Mouse (Mus musculus): ENCODE data around the gene Rps15.

Rps15 gene

DNA sequence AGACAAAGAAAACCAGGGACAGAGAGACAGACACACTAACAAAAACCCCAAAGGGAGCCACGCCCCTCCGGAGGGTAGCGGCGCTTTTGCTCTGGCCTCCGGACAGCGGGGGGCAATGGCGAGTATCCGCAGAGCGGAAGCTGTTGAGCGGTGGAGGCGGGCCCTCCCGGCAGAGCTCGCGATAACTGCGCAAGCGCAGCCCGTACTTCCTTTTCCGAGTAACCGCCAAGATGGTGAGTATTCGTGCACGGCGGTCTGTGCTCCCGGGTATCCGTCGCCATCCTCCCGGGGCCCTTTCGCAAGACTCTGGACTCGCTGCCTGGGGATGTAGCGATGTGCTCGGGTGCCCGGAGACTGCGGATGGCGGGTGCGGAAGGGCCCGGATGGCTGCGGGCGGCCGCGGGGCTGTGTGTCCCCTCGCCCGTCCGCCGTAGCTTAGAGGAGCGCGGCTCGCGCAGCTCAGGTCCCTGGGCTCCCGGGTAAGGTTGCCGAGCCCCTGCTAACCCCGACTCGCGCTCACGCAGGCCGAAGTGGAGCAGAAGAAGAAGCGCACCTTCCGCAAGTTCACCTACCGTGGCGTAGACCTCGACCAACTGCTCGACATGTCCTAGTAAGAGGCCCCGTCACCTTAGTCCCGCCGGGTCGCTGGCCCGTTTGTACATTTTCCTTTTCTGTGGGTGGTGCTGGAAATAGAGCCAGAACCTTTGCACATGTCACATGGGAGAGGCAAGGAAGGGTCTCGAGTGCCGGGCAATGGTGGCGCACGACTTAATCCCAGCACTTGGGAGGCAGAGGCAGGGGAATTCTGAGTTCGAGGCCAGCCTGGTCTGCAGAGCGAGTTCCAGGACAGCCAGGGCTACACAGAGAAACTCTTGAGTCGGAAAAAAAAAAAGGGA is at the start of gene Rps15:
Gene Rps15 (plus strand): TSS at position 203 of the 896 bp plus-strand sequence.
- WGBS = under 1% methylated on average over 72 of the region's 72 CpGs

DNA sequence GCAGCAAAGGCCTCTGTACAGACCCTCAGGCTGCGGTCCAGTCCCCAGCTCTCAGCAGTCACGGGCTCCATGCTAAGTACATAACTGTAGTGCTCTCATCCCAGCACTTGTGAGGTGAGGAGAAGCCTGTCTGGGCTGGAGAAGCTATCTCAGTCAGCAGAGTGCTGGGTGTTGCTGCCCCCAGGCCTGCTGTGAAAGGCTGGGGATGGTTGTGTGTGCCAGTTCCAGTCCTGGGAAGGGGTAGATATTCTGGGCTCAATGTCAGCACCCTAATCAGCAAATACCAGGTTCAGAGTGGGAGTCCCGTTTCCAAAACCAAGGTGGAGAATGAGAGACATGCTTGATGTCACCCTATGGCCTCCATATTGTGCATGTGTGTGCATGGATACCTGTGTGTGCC is 49.6 kb upstream of the Rps15 start:
- WGBS = 87% methylated on average over 3 of the region's 3 CpGs

DNA sequence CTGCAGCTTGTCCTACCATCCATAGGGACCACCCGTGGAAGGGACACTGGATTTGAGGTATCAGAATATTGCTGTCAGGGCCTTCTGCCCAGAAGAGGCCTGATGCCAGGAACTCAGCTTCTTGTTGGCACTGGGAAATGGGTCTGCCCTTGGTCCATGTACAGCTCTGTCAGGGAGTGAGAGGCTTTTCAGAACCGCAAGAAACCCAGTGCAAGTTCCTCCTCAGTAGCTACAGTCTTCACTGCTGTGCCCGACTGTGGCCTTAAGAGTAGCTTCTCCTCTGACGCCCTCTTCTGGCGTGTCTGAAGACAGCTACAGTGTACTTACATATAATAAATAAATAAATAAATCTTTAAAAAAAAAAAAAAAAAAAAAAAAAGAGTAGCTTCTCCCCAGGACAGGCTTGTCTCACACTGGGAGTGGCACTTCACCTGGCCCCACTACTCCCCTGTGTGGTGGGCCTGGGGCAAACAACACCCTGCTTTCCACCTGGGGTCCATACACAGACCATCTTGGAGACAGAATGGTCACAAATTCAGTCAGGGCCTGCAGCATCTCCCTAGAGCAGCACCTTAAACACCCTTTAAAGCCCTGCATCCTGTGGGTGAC is 47.4 kb upstream of the Rps15 start:
- 15% methylated on average over 5 of the region's 5 CpGs for WGBS

DNA sequence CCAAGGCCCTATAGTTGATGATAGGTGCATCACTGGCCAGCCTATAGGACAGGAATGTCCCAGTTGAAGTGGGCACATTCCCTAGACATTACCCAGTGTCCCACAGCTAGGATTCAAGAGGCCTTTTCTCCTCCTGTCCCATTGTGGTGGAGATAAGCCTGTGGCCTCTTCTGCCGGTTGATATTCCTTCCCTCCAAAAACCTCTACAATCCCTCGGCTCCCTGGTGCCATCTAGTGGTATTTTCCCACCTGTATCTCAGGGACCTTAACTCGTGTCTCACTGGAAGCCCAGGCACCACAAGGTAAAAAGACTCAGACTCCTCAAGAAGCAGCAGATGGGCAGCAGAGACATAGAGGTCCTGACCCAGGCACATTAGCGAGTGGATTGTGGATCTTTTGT is 46.7 kb upstream of the Rps15 start:
- 5% methylated on average over 4 of the region's 4 CpGs for WGBS

DNA sequence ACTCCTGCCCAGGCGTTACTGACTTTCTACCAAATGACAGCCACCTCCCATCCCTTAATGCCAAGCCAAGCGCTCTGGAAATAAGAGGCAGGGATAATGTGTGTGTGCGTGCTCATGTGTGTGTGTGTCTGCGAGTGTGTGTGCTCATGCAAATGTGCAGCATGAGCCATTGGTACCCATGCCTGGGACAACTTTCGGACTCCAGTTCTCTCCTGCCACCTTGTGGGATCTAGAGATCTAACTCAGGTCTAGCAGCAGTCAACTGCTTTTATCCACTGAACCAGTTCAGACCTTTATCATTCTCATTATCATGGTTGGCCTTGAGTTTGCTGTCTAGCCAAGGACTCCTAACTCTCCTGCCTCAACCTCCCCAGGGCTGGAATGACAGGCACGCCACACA is 44.4 kb upstream of the Rps15 start:
- 27% methylated on average over 6 of the region's 6 CpGs for WGBS

DNA sequence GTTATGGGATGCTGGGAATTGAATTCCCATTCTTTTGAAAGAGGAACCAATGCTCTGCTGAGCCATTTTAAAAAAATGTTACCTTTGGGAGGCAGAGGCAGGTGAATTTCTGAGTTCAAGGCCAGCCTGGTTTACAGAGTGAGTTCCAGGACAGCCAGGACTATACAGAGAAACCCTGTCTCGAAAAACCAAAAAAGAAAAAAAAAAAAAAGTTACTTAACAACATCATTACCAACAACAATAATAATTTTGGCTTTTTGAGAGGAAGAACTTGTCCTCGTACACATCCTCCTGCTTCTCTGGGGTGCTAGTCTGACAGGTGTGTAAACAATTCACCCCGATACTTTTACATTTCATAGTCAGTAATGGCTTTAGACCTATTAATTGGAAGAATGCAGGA is 43.8 kb upstream of the Rps15 start:
- WGBS = 12% methylated on average over 3 of the region's 3 CpGs

DNA sequence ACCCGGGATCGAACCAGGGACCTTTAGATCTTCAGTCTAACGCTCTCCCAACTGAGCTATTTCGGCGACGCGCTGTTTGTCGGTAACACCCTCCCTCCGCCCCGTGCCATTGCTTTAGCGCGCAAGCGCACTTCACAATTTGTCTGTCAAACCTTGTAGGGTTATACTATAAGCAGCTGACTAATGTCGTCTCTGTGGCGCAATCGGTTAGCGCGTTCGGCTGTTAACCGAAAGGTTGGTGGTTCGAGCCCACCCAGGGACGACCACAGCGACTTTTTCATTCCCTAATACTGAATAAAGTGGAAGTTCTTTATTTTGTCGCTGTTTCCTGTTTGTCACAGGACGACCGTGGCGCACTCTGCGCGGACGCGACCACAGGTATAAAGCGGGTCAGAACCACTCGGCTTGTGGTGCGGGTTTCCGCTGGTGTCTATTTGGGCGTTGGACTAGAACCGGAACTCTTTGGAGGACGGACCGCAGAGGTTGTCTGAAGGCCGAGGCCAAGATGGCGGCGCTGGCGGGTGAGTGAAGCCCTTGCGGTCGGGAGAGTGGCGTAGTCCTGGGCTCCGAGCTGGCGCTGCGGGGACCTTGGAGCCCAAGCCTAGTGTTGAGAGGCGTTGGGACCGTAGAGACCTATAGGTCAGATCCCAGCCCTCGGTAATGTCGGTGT is 43.1 kb upstream of the Rps15 start, which contains the start of gene Ndufs7:
Gene Ndufs7 (plus strand): TSS at position 151 of the 670 bp plus-strand sequence.
- WGBS = under 1% methylated on average over 53 of the region's 53 CpGs

DNA sequence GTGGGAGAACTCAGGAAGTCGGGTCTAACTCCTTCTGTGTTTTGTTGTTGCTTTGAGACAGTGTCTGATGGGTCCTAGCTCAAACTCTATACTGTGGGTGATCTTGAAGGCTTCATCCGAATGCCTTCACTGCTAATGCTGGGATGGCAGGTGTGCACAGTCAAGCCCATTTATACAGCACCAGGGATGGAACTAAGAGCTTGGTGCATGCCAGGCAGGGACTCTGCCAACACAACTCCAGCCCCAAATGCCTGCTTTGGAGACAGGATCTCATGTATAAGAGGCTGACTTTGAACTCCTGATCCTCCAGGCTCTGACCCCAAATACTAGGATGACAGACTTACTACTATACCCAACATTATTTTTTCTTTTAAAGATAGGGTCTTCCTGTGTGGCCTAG is 42.2 kb upstream of the Rps15 start:
- WGBS = 22% methylated on average over 2 of the region's 2 CpGs

DNA sequence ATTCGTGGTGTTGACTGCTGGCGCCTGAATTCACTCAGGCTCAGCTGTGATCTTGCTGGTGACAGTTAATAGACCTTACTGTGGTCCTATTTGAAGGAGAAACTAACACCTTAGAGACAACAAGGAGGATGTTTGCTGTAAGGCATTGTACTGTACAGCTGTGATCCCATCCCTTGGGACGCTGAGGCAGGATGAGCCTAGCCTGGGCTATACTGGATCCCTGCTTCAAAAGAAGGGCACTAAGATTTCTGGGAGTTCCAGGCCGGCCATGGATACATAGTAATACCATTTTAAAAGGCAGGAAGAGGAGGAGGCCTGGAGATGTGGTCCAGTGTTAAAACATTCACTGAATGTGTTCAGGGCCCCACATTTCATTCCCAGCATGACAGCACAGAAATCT is 41.7 kb upstream of the Rps15 start:
- 78% methylated on average over 4 of the region's 4 CpGs for WGBS

DNA sequence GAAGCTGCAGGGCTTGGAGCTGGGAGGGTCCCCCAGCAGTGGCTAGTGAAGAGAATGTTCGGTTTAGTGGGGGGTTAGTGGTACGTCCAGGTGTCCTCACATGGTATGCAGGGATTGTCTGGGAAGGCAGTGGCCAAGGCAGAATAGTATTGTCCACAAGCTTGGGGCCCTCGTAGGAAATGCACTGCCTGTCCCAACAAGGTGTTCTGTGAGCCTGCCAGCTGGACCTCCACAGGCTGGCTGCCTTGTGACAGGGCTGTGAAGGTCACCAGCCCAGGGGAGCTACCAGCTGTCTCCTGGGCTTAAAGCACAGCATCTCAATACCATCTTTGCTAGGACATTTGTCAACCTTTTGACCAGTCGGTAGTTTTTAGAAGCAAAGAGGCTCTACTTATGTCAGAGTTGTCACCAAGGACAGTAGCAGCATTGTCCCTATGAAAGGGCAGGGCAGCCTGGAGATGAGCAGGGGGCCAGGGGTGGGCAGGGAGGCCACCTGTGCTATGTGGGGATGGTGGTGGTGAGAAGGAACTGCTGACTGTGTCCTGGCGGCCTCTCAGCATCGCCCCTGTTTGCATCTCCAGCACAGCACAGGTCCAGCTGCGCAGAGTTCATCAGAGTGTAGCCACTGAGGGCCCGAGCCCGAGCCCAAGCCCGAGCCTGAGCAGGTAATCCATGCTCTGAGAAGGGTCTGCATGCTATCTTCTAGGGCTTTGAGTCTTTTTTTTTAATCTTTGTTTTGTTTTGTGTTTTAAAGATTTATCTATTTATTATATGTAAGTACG is 39.6 kb upstream of the Rps15 start:
- WGBS = 89% methylated on average over 11 of the region's 11 CpGs

DNA sequence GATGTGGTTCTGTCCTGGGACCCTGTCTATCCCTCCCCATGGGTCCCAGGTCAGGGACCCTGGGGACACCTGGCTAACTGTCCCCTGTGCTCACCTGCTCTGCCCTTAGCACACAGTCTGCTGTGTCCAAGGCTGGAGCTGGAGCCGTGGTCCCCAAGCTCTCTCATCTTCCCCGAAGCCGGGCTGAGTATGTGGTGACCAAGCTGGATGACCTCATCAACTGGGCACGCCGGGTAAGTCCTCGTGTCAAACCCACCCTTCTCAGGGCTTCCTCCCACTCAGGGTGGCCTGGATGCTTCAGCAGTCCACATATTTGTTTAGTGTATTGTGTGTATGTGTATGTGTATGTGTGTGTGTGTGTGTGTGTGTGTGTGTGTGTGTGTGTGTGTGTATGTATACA is 38.7 kb upstream of the Rps15 start:
- WGBS = 74% methylated on average over 6 of the region's 6 CpGs

DNA sequence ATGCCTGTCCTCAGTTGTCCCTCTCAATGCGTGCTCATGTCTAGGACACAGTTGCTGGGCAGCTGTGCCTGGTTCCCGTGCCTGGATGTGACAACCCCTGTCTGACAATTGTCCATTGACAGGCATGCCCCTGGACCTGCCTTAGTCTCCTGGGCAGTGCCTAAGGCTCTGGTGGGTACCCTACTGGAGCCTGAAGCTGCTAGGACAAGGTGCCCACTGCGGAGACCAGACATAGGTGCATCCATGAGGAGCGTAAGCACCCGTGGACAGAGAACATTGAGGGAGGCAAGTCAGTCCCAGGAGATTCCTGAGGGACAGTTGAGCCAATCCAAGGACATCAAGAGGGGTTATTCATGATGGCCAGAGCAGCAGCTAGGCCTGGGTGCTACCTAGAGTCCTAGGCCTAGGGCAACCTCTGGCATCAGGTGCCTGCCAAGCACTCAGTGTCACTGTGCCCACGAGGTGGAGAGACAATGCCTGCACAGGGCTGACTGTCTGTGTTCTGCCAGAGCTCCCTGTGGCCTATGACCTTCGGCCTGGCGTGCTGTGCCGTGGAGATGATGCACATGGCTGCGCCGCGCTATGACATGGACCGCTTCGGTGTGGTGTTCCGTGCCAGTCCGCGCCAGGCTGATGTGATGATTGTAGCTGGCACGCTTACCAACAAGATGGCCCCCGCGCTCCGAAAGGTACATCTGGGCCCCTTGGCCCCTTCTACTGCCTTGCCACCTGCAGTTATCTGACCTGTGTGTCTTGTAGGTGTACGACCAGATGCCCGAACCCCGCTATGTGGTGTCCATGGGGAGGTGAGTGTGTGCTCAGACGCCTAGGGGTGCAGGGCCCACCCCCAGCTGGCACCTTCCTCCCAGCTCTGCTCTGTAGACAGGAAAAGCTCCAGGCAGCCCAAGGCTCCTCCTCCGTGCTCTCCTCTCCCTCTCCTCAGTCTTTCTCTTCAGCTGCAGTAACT is 37.6 kb upstream of the Rps15 start:
- 88% methylated on average over 26 of the region's 26 CpGs for WGBS

DNA sequence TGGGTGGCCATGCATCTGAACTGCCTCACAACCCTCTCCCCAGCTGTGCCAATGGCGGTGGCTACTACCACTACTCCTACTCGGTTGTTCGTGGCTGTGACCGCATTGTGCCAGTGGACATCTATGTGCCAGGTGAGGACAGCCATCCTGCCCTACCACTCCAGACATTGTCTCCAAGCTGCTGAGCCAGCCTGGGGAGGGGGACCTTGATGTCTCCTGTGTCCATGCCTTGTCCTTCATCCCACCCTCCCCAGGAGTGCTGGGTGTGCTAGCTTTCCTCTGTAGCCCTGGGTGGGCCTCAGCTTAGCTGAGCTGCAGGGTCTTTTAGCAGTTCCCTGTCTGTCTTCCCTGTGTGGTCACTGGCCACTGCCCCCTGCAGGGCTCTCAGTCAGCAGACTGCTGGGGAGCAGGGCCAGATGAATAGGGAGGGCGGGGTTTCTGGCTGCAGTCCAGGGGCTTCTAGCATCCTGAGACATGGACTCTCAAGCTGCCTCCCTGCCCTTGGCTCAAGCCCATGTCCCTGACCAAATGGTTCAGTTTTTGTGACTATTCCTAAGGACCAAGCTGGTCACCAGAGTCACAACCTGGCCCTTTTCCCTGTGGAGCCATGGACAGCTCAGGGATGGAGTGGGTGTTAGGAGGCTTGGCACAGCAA is 36.2 kb upstream of the Rps15 start:
- 77% methylated on average over 5 of the region's 5 CpGs for WGBS

DNA sequence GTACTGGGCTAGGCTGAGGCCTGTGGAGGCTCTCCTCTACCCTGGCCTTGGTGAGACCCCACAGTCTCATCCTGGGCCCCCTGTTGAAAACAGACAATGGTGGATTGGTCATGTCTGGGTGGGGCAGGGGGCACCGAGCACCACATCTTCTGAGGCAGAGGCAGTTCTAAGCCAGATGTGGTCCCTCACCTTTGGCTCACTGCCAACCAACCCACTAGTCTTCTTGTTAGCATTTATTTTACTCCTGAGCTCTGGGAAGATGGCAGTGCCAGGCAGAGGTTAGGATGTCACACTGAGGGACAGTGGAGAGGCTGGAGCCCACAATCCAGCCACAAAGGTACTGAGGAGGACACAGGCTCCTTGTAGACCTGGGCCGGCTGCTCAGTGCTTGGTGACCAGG is 34.3 kb upstream of the Rps15 start:
- WGBS = 73% methylated on average over 2 of the region's 2 CpGs

DNA sequence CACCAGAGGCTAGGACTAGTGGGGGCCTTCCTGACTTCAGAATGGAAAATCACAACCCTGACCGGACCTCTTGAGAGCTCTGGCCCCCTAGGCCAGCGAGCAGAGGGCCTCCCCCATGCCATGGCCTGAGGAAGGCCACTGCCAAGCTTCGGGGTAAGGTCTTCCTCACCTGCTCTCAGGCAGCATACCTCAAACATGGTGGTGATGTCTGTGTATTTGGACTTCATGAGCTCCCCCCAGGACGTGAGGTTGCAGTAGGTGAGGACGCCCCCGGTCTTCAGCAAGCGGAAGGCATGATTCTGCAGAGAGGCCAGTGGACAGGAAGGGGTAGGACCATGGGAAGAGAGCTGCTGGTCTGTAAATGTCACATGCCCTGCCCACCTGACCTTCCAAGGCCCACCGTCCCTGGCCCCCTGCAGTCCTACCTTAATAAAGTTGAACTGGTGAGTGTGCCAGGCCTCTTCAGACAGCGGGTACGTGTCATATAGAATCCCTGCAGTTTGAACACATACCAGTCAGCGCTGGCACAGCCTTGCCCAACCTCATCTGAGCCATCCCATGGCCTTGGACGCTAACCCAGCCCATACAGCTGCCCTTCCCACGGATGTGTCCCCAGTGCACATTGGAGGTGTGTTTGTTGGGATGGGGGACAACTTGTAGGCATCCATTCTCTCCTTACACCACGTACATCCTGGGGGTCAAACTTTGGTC is 33.3 kb upstream of the Rps15 start:
- WGBS = 85% methylated on average over 14 of the region's 14 CpGs

DNA sequence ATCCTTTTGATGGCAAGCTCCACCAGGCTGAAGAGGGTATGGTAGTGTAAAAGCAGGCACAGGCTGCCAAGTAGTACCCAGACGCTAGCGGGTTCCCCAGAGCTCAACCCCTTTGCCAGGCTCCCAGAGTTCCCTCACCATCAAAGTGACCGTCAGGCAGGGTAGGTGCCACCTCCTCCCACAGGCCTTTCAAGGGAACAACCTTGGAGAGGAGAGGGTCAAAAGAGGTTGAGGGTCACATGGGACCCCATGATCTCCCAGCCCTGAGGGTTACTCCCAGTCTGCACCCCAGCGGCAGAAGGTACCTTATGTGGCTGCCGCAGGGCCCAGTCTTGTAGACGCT is 32.8 kb upstream of the Rps15 start:
- WGBS = 59% methylated on average over 6 of the region's 6 CpGs

DNA sequence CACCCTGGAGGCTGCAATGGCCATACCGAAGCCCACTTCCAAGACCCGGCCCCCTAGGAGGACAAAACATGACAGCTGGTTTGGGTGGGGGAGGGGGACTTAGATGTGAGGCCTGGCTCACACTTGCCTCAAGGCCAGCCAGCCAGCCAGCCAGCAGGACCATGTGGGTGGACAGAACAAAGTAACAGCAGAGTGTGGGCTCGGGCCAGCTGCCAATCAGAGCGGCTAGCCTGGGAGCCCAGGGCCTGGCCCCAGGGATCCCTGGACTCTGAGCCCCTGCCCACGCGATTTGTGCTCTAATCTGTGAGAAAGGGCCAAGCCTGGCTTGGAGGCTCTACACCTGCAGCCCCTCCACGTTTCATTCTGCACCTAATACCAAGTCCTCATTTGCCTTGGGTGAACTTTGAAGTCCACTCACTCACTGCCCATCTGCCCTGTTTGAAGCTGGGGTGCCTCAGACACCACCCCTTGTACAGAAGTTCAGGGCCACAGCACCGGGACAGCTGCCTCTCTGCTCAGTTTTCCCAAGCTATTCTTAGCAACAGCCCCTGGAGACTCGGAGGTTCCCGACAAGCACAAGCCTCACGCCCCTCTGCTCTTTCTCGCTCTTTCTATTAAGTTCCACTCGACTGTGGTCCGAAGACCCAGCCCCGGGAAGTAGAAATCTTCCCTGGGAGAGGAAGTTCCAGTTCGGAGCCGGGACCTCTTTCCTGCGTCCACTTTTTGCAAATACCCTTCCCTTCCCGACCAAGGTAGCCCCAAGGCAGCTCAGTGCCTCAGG is 32.2 kb upstream of the Rps15 start:
- 5% methylated on average over 19 of the region's 19 CpGs for WGBS

DNA sequence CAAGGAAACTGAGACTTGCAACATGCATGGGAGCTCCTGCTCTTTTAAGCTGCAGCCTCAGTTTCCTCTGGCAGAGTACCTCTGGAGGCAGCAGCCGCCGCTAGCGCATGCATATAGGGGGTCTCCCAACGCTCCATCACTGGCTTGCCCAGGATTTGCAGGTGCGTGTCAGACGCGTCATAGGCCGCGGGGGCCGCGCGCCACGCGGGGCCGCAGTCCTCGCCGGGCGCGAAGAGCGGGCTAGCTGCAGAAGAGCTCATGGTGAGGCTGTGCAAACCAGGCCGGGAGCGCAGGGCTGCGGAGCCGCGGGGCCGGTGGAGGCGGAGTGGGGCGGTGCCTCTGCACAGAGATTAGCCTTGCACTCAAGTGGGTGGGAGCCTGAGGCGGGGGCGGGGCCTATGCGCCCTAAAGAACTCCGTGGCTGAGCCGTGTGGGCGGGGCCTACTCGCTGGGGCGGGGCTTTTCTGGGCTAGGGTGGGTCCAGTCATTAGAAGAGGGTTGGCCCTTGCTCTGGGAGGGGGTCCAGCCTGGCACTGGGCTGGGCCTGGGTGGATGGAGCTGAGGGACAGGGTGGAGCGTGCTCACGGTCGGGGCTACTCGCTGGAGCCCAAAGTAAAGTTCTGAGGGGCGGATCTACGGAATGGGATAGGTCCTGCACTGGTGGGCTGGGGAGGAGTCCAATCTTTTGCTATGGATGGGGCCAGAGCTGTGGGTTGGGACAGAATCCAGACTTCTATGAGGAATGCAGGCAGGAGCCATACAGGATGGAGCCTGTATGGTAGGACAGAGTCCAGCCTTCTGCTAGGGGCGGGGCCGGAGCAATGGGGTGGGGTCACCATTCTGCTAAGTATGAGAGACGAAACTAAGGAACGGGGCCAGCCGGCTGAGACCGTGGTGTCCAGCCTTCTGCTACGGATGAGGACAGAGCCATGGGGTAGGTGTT is 31.3 kb upstream of the Rps15 start, which contains the start of the genes Gamt and Dazap1:
Gene Gamt (minus strand): TSS at position 371 of the 943 bp plus-strand sequence.
Gene Dazap1 (plus strand): TSS at position 845 of the 943 bp plus-strand sequence.
- WGBS = under 1% methylated on average over 49 of the region's 49 CpGs

Data from cerebral cortex, adult 2 months (tissue).